Mouse (Mus musculus): ENCODE measurements at regions not wholly inside any gene's neighbourhood (a gene's known extent, or its start where the extent isn't known, plus 50 kb on each side); places are given as distances from the start of the nearest gene placed in this dataset.

DNA sequence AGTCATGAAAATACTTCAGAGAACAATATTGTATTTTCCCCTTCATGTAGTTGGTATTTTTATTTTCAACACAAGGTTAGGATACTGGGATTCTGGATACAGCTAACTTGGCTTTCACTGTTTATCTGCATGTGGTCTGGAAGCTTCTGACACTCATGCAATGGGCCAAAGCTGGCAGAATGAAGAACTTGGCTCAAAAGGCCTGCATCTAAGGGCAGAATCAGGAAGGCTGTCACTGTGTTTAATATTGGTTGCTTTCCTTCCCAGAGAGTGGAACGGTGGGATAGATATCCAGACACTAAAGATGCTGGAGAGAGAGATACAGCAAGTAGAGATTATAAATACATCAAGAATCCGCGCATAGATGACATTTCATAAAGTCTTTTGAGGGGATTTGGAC lies 645.4 kb downstream of the Actr3 start:
- WGBS = 90% methylated on average over 3 of the region's 3 CpGs
- Histone ChIP-seq H3K27me3 (replicated peaks; ENCODE audit: low read depth, poor library complexity, severe bottlenecking) (no peaks in the 10 kb centered on the region), H3K4me3 (no peak overlapping the region), H3K27ac (replicated peaks) (no peak overlapping the region), H3K36me3 (replicated peaks) (no peaks in the 10 kb centered on the region), H3K4me1 (no peaks in the 10 kb centered on the region), H3K9me3 (no peaks in the 10 kb centered on the region)
- DNase-seq (ENCODE audit: low spot score) = no peak

DNA sequence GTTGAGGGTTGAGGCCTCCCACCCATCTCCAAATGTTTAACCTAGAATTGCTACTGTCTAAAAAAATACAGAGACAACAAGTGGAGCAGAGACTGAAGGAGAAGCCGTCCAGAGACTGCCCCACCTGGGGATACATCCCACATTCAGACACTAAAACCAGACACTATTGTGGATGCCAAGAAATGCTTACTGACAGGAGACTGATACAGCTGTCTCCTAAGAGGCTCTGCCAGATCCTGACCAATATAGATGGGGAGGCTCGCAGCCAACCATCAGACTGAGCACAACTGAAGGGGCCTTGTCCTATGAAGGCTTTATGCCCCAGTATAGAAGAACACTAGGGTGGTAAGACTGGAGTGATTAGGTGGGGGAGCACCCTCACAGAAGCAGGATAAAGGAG lies 652.5 kb downstream of the Actr3 start:
- WGBS = 82% methylated on average over 2 of the region's 2 CpGs
- DNase-seq (ENCODE audit: low spot score) = no peak
- Histone ChIP-seq H3K27ac (replicated peaks) (no peak overlapping the region), H3K4me1 (no peaks in the 10 kb centered on the region), H3K9me3 (no peaks in the 10 kb centered on the region; the same call in 1 of the 2 replicates), H3K4me3 (no peak overlapping the region), H3K36me3 (replicated peaks) (no peaks in the 10 kb centered on the region), H3K27me3 (replicated peaks; ENCODE audit: low read depth, poor library complexity, severe bottlenecking) (no peaks in the 10 kb centered on the region)

DNA sequence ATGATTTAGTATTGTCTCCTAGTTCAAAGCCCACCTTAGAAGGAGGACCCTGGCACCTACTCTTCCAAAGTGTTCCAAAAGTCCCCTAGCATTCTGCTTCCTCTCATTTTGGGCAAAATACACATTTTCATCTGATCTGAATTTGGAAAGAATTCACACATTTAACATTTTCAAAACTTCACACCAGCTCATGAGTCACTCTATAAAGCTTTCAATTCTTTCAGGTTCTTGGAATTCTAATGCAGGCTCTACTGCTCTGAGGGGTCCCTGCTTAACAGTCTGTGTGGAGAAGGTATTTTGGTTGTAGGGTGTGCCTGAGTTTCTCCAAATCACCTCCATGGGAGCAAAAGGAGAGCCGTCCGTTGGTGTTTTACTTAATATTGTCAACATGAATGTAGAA lies 657.8 kb downstream of the Actr3 start:
- Histone ChIP-seq H3K4me1 (no peaks in the 10 kb centered on the region), H3K4me3 (no peak overlapping the region), H3K27me3 (replicated peaks; ENCODE audit: low read depth, poor library complexity, severe bottlenecking) (no peaks in the 10 kb centered on the region), H3K27ac (replicated peaks) (no peak overlapping the region), H3K9me3 (peaks cover 2% of the 10 kb centered on the region; the same call in 1 of the 2 replicates), H3K36me3 (replicated peaks) (no peaks in the 10 kb centered on the region)
- DNase-seq (ENCODE audit: low spot score) = no peak
- WGBS = 90% methylated on average over 2 of the region's 2 CpGs

DNA sequence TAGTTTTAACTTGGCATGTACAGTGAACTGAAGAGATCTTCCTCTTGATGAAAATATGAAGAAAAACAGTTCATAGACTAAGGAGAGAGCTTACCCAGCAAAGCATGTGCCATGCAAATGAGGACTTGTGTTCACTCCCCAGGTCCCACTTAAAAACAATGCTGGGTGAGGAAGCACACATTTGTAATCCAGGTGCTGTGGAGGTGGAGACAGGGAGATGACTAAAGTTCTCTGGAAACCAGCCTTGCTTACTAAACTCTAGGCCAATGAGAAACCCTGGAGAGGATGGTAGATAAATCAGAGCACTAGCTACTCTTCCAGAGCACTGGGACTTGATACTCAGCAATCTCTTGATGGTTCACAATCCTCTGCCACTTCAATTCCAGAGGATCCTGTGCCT lies 678.8 kb downstream of the Actr3 start:
- no peak overlapping the region for H3K4me3 ChIP-seq
- no peaks in the 10 kb centered on the region for H3K36me3 ChIP-seq (replicated peaks)
- H3K27ac ChIP-seq (replicated peaks) = no peak overlapping the region
- no peaks in the 10 kb centered on the region for H3K27me3 ChIP-seq (replicated peaks; ENCODE audit: low read depth, poor library complexity, severe bottlenecking)
- H3K9me3 ChIP-seq = no peaks in the 10 kb centered on the region
- no peak for DNase-seq (ENCODE audit: low spot score)
- H3K4me1 ChIP-seq = no peaks in the 10 kb centered on the region

DNA sequence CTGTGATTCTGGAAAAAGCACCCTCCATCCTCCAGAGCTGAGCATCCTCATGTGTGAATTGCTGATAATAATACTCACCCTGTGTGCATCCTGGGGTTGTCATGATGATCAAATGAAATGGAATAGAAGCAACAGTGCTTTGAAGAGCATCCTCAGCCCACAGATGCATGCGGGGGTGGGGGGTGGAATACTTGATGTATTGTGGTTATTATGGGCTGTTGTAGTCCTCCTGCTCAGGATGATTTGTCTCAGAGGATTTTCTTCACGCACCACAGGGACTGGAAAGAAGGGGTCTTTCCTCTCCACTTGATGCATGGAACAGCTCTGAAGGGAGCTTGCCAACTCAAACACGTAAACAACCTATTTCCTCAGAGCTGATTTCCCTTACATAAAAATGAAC lies 694.4 kb upstream of the Dpp10 start:
- Histone ChIP-seq H3K27ac (replicated peaks) (no peak overlapping the region), H3K4me1 (no peaks in the 10 kb centered on the region), H3K27me3 (replicated peaks; ENCODE audit: low read depth, poor library complexity, severe bottlenecking) (no peaks in the 10 kb centered on the region), H3K4me3 (no peak overlapping the region), H3K9me3 (no peaks in the 10 kb centered on the region), H3K36me3 (replicated peaks) (no peaks in the 10 kb centered on the region)
- WGBS = 92% methylated on average over 3 of the region's 3 CpGs
- DNase-seq (ENCODE audit: low spot score) = no peak

DNA sequence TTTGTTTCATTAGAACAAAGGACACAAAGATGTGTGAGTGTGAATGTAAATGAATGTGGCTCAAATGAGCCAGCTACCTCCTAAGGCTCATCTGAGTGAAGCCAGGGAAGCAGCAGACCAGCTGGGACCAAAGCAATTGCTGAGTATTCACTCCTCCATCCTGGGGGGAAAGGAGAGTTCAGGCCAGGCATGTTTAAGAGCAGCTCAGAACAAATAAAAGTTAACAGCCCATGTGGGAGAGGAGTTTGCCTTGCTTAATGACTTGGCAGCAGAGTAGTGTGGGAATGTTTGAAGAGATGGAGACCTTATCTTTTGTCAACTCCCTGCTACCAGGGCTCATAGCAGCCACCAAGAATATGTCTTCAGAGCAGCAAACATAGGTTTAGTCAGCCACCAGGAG lies 685.0 kb upstream of the Dpp10 start:
- Histone ChIP-seq H3K4me1 (no peaks in the 10 kb centered on the region), H3K9me3 (no peaks in the 10 kb centered on the region), H3K36me3 (replicated peaks) (no peaks in the 10 kb centered on the region), H3K4me3 (no peak overlapping the region), H3K27ac (replicated peaks) (no peak overlapping the region), H3K27me3 (replicated peaks; ENCODE audit: low read depth, poor library complexity, severe bottlenecking) (no peaks in the 10 kb centered on the region)
- DNase-seq (ENCODE audit: low spot score) = no peak

DNA sequence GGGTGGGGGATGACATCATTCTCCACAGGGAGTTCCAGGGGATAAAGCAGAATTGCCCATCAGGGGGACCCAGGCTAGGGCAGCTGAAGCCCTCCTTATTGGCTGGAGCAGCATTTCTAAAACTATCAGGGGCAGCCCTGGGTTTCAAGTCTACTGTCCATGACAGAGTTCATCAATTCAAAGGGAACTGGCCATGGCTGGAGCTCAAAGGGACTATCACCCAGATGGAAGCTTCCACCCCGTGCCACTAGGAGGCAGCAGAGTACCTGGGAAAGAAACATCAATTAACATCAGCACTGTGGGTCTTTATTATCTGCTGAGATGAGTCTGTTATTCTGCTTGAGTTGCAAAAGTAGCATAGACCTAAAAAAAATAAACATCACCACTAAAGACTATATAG lies 672.7 kb upstream of the Dpp10 start:
- 10% methylated on average over 1 of the region's 1 CpGs for WGBS
- DNase-seq (ENCODE audit: low spot score) = peak; percentile 54
- no peaks in the 10 kb centered on the region for H3K4me1 ChIP-seq
- H3K9me3 ChIP-seq = no peaks in the 10 kb centered on the region
- no peak overlapping the region for H3K4me3 ChIP-seq
- H3K27ac ChIP-seq (replicated peaks) = no peak overlapping the region
- H3K27me3 ChIP-seq (replicated peaks; ENCODE audit: low read depth, poor library complexity, severe bottlenecking) = no peaks in the 10 kb centered on the region
- no peaks in the 10 kb centered on the region for H3K36me3 ChIP-seq (replicated peaks)

DNA sequence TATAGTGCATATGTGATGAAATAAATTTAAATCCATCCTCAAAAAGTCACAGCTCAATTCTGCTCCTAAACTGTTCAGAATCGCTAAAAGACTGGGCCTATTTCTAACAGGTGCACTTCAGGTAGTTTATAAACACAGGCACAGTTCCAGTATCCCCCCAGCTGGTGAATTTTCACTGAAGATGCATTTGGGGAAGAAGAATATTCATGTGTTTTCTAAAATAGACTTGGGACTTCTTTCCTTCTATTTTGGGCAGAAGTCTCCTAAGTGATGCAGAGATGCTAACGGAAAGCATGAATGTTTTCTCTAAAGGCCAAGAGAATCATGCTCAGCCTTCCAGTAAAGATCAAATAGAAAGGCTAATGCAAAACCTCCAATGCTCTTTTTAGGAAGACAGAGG lies 660.9 kb upstream of the Dpp10 start:
- WGBS = 83% methylated on average over 2 of the region's 2 CpGs
- no peak for DNase-seq (ENCODE audit: low spot score)
- H3K36me3 ChIP-seq (replicated peaks) = no peaks in the 10 kb centered on the region
- H3K27ac ChIP-seq (replicated peaks) = no peak overlapping the region
- H3K9me3 ChIP-seq = no peaks in the 10 kb centered on the region
- no peaks in the 10 kb centered on the region for H3K4me1 ChIP-seq
- H3K4me3 ChIP-seq = no peak overlapping the region
- H3K27me3 ChIP-seq (replicated peaks; ENCODE audit: low read depth, poor library complexity, severe bottlenecking) = no peaks in the 10 kb centered on the region

DNA sequence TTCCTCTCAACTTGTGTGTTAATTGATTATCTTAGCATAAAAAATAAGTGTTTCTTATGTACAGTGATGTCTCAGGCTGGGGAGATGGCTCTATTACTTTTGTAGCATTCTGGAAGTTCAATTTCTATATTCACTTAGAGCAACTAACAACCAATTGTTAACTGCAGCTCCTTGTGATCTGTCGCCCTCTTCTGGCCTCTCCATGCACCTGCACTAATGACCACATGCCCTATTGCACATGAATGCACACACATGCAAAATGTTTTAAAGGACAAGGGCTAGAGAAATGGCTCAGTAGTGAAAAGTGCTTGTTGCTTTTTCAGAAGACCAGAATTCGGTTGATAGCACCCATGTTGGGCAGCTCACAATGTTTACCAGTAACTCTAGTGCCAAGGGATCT lies 629.1 kb upstream of the Dpp10 start:
- Histone ChIP-seq H3K27ac (replicated peaks) (no peak overlapping the region), H3K9me3 (no peaks in the 10 kb centered on the region), H3K4me1 (no peaks in the 10 kb centered on the region), H3K4me3 (no peak overlapping the region), H3K36me3 (replicated peaks) (no peaks in the 10 kb centered on the region), H3K27me3 (replicated peaks; ENCODE audit: low read depth, poor library complexity, severe bottlenecking) (no peaks in the 10 kb centered on the region)
- WGBS = 28% methylated on average over 2 of the region's 2 CpGs
- DNase-seq (ENCODE audit: low spot score) = peak; percentile 36

DNA sequence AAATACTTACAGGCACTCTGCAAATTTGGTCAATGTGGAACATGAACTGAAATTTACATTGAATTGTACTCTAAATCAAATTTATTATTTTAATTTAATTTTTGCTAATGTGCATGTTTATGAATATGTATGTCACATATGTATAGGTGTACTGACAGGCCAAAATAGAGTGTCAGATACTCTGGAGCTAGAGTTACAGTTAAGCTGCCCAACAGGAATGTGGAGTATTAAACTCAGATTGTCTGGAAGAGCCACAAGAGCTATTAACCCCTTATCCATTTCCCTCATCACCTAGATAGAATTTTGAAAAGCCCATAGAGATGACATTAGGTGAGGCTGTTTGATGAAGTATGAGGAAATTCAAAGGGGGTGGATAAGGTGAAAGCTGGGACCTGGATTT lies 607.5 kb upstream of the Dpp10 start:
- Histone ChIP-seq H3K4me3 (no peak overlapping the region), H3K27ac (replicated peaks) (no peak overlapping the region), H3K4me1 (no peaks in the 10 kb centered on the region), H3K36me3 (replicated peaks) (no peaks in the 10 kb centered on the region), H3K9me3 (no peaks in the 10 kb centered on the region), H3K27me3 (replicated peaks; ENCODE audit: low read depth, poor library complexity, severe bottlenecking) (no peaks in the 10 kb centered on the region)
- no peak for DNase-seq (ENCODE audit: low spot score)

DNA sequence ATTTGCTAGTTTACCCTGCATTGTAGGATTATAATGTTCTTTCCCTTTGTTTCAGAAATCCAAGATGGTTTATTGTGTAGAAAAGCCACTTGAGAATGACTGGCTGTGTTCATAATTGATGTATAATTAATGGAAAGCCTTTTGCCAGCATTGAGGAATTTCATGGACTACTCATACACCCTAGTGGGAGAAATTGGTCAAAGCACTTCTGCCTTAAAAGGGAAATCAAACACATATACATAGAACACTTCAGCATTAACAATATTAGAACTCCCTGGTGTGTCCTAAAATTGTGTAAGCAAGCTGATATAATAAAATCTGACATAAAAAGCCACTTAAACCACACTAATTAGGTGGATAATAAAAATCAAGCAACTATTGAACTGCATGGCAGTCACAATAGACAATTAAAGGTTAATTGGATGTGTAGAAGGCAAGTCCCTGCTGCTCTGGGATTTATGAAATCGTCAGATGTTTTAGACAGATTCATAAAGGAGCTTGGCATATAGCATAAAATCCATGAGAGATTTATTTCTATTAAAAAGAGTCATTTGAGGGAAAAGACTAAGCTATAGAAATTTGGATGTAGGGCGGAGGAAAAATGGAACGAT lies 607.0 kb upstream of the Dpp10 start:
- H3K27ac ChIP-seq (replicated peaks) = no peak overlapping the region
- 84% methylated on average over 3 of the region's 3 CpGs for WGBS
- no peak for DNase-seq (ENCODE audit: low spot score)
- H3K4me1 ChIP-seq = no peaks in the 10 kb centered on the region
- no peaks in the 10 kb centered on the region for H3K9me3 ChIP-seq
- H3K27me3 ChIP-seq (replicated peaks; ENCODE audit: low read depth, poor library complexity, severe bottlenecking) = no peaks in the 10 kb centered on the region
- no peaks in the 10 kb centered on the region for H3K36me3 ChIP-seq (replicated peaks)
- no peak overlapping the region for H3K4me3 ChIP-seq

DNA sequence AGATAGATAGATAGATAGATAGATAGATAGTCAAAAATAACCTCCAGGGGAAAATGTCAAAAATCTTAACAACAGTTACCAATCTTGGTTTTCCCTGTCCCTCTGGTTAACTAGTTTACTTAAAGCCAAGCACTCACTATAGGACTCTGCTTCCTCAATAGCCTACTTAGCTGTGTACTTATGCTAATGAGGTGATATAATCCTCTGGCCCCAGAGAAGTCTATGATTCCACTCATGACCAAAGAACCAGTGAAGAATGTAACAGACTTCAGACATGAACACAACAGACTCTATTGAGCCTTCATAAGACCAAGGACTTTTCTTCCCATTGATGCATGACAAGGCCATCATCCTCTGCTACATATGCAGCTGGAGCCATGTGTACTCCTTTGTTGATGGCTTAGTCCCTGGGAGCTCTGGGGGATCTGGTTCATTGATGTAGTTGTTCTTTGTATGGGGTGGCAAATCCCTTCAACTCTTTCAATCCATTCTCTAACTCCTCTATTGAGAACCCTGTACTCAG lies 589.9 kb upstream of the Dpp10 start:
- no peak overlapping the region for H3K27ac ChIP-seq (replicated peaks)
- no peaks in the 10 kb centered on the region for H3K36me3 ChIP-seq (replicated peaks)
- no peaks in the 10 kb centered on the region for H3K27me3 ChIP-seq (replicated peaks; ENCODE audit: low read depth, poor library complexity, severe bottlenecking)
- no peaks in the 10 kb centered on the region for H3K4me1 ChIP-seq
- DNase-seq (ENCODE audit: low spot score) = no peak
- no peak overlapping the region for H3K4me3 ChIP-seq
- H3K9me3 ChIP-seq = no peaks in the 10 kb centered on the region

DNA sequence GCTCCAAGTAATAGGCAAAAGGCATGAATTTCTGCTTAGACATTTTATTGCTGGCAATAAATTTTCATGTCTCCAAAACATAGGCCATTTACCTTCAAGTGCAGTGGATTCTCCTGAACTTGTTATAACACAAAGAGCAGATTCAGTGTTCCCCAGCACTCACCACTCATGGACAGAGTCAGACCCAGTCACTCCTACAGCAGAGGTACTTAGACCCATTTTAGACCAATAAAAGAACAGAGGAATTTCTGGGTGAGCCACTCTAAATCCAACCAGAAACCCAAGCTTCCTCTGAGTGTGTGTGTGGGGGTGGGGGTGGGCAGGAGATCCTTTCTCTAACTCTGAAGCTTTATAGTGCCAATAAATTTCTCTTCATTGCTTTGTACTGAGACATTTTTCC lies 584.7 kb upstream of the Dpp10 start:
- H3K27me3 ChIP-seq (replicated peaks; ENCODE audit: low read depth, poor library complexity, severe bottlenecking) = no peaks in the 10 kb centered on the region
- H3K36me3 ChIP-seq (replicated peaks) = no peaks in the 10 kb centered on the region
- DNase-seq (ENCODE audit: low spot score) = no peak
- H3K27ac ChIP-seq (replicated peaks) = no peak overlapping the region
- no peaks in the 10 kb centered on the region for H3K9me3 ChIP-seq
- H3K4me1 ChIP-seq = no peaks in the 10 kb centered on the region
- no peak overlapping the region for H3K4me3 ChIP-seq

DNA sequence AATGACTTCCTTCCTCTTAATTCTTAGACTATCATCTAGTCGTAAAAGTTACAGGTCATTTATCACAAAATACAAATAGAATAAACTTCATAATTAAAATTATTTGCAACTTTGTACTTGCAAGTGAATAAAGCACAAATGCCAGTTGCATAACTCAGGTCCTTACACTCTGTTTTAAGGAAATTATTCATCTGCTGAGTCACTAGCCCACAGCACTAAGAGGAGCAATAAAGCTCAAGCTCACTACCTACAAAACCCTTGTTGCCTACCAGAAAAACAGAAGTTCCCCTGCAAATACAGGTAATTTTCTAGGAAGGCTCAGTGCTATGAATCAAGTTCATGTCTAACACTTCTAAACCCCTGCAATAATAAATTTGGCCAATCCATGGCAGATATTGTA lies 539.3 kb upstream of the Dpp10 start:
- H3K27ac ChIP-seq (replicated peaks) = no peak overlapping the region
- H3K36me3 ChIP-seq (replicated peaks) = no peaks in the 10 kb centered on the region
- no peaks in the 10 kb centered on the region for H3K9me3 ChIP-seq
- H3K4me3 ChIP-seq = no peak overlapping the region
- no peaks in the 10 kb centered on the region for H3K27me3 ChIP-seq (replicated peaks; ENCODE audit: low read depth, poor library complexity, severe bottlenecking)
- H3K4me1 ChIP-seq = no peaks in the 10 kb centered on the region
- DNase-seq (ENCODE audit: low spot score) = no peak
- WGBS = 87% methylated on average over 1 of the region's 1 CpGs

Measured in embryonic facial prominence, embryonic 10.5 days (tissue).